ENCODE assay signal across 8 mouse cellular contexts in the genomic region with DNA sequence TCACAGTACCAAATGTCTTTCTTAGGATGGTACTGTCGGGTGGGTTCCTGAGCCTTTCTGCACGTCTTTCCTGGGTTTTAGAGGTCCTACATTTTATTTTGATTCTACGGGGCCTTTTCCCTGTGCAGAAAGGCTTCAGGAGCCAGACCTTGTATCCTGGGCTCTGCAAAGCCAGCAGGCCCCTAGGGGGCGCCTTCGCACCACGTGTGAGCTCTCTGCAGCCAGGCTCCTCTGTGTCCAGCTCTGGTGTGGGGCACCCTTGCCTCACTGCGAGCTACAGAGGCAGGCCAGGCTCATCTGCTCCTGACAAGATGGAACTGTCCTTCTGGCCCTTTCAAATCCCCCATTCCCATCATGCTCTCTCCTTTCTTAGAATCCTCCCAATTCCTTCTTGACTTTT. TPM values are rescaled to one million over a fixed set of nuclear protein-coding genes. Genes with fewer than 3 reads are reported as not detected.
A peak's percentile ranks its signal among the peaks of the same experiment; 100 is the strongest.
DNase-seq lines count a peak whose midpoint lies in the region; ATAC-seq and TF ChIP-seq lines count a peak whose summit lies in the region.

No protein-coding gene starts in this region.

- H3K4me3 ChIP-seq in G1E (ENCODE audit: low read depth, low read length), result no peak overlapping the region
- no peak overlapping the region for H3K4me3 ChIP-seq in forebrain, embryonic 16.5 days (replicated peaks; ENCODE audit: low read length)
- no peak overlapping the region for H3K4me3 ChIP-seq in thymus, adult 2 months (ENCODE audit: control insufficient read depth, insufficient read depth, low read length)

- peak; percentile 41 for DNase-seq in G1E (ENCODE audit: low spot score)
- peak; percentile 90 for DNase-seq in cerebellum, adult 11-12 months
- DNase-seq in heart, postnatal 36 days, result peak; percentile 87 to 91
- peak; percentile 93 for DNase-seq in layer of hippocampus, adult 11-12 months (ENCODE audit: low spot score)
- peak; percentile 84 to 88 for DNase-seq in lung, adult 18-20 months
- DNase-seq in ovary, postnatal 10 days (ENCODE audit: low spot score), result peak; percentile 71
- peak; percentile 85 for DNase-seq in thymus, adult 2 months

- no peak for TF ChIP-seq POLR2A in thymus, adult 2 months (IDR thresholded peaks at IDR 0.05; ENCODE audit: control insufficient read depth, extremely low read depth, insufficient read depth, low read length, poor library complexity)

- H3K36me3 ChIP-seq in G1E (replicated peaks), result no peaks in the 10 kb centered on the region
- H3K36me3 ChIP-seq in forebrain, embryonic 16.5 days (ENCODE audit: control insufficient read depth, insufficient read depth), result no peaks in the 10 kb centered on the region
- H3K36me3 ChIP-seq in thymus, adult 2 months (ENCODE audit: control insufficient read depth, insufficient read depth, low read length), result no peaks in the 10 kb centered on the region

- ATAC-seq in G1E (ENCODE audit: extremely low read depth, insufficient number of reproducible peaks, low FRiP score, poor library complexity, severe bottlenecking), result no peak
- peak; percentile 87 for ATAC-seq in forebrain, embryonic 16.5 days

- no peak overlapping the region for H3K9ac ChIP-seq in forebrain, embryonic 16.5 days (replicated peaks; ENCODE audit: low read depth, low read length)

- 12% methylated on average over 7 of the region's 7 CpGs for WGBS in forebrain, embryonic 16.5 days
- 14% methylated on average over 7 of the region's 7 CpGs for WGBS in thymus, adult 2 months

- H3K9me3 ChIP-seq in G1E (replicated peaks), result no peaks in the 10 kb centered on the region
- H3K9me3 ChIP-seq in forebrain, embryonic 16.5 days (ENCODE audit: control insufficient read depth, low read length), result no peaks in the 10 kb centered on the region

- peaks cover 16% of the 10 kb centered on the region for H3K27me3 ChIP-seq in G1E (ENCODE audit: insufficient read depth, low read length)
- H3K27me3 ChIP-seq in forebrain, embryonic 16.5 days (replicated peaks; ENCODE audit: control insufficient read depth, insufficient read depth, low read length), result no peaks in the 10 kb centered on the region
- H3K27me3 ChIP-seq in thymus, adult 2 months (ENCODE audit: control insufficient read depth, insufficient read depth, low read length), result no peaks in the 10 kb centered on the region

- H3K4me2 ChIP-seq in forebrain, embryonic 16.5 days (ENCODE audit: low read length), result no peak overlapping the region

- H3K27ac ChIP-seq in forebrain, embryonic 16.5 days (ENCODE audit: low read length), result no peak overlapping the region
- no peak overlapping the region for H3K27ac ChIP-seq in thymus, adult 2 months (ENCODE audit: control insufficient read depth, insufficient read depth, low read length)

- H3K4me1 ChIP-seq in G1E (ENCODE audit: insufficient read depth, low read depth, low read length), result no peaks in the 10 kb centered on the region
- peaks cover 10% of the 10 kb centered on the region for H3K4me1 ChIP-seq in forebrain, embryonic 16.5 days (replicated peaks; ENCODE audit: control insufficient read depth, insufficient read depth, low read length)
- H3K4me1 ChIP-seq in thymus, adult 2 months (replicated peaks; ENCODE audit: control insufficient read depth, insufficient read depth, low read length), result peaks cover 14% of the 10 kb centered on the region

- peak; percentile 42; the same call in 1 of the 2 replicates for TF ChIP-seq CTCF in G1E (IDR thresholded peaks at IDR 0.05; ENCODE audit: low read depth, low read length)
- peak; percentile 93 for TF ChIP-seq CTCF in thymus, adult 2 months (IDR thresholded peaks at IDR 0.05; ENCODE audit: borderline replicate concordance, control insufficient read depth, extremely low read depth, insufficient read depth, low read length, poor library complexity)

- intact Hi-C loops in heart, postnatal 36 days (cut with DNase I), result loop anchor here (1.0 to 10.0 kb wide), 5 partner anchors 60 to 399 kb away; partner anchors contain the start of gene Tpm1

RNA-seq across cellular contexts. Expression of gene Usp3, which starts 53.3 kb away (rescaled TPM):
- 64.7 and 73.9 TPM in 2 replicates for total RNA-seq in G1E (2014; fragmentation: Nextera tagmentation)
- total RNA-seq in G1E (2017), result 35.5 and 39.7 TPM in 2 replicates
- polyA plus RNA-seq in G1E (2012), result 12.8 and 15.1 TPM in 2 replicates
- polyA plus RNA-seq in forebrain, embryonic 16.5 days (2015; fragmentation: Nextera tagmentation; extraction: Ambion mirVana), result 93.0 and 110 TPM in 2 replicates
- 10 to 100 TPM; 22.1 to 30.2 TPM for total RNA-seq in heart, postnatal 36 days (2021)
- 66.1 and 70.5 TPM in 2 replicates for polyA plus RNA-seq in thymus, adult 2 months (2012; rRNA removed)

Comparison
In these comparisons a context has a peak if more than half of its experiments do, and no peak if none do; other contexts are left out.
1. DNase-seq: peak in every context shown above with its lines; median percentile 93 in layer of hippocampus, adult 11-12 months; 90 in cerebellum, adult 11-12 months; 89 in heart, postnatal 36 days; 86 in lung, adult 18-20 months; 85 in thymus, adult 2 months; 71 in ovary, postnatal 10 days; 41 in G1E.